Mouse (Mus musculus) urinary bladder, adult 18-20 months (tissue): Measurements from ENCODE around the gene 4933402J07Rik.

Source experiments
- DNase-seq, 2 experiments: peaks; one replicate each; pipeline ENCODE4 v3.0.0; 2022; ENCODE audit warnings: low spot score in 2 of 2, mixed read lengths in 2 of 2

Gene 4933402J07Rik

GRCm38 (mm10) chr8:87620225-87620624 is 56.6 kb downstream of the 4933402J07Rik start:
- DNase-seq: no peak

GRCm38 (mm10) chr8:87621181-87621580 is 57.5 kb downstream of the 4933402J07Rik start:
- DNase-seq: no peak

GRCm38 (mm10) chr8:87629656-87630055 is 66.0 kb downstream of the 4933402J07Rik start:
- no peak for DNase-seq

- no peak for DNase-seq
Measured at GRCm38 (mm10) chr8:87631776-87632175, 68.1 kb downstream of the 4933402J07Rik start.

GRCm38 (mm10) chr8:87636226-87636742 is 72.6 kb downstream of the 4933402J07Rik start:
- no peak for DNase-seq
